Mouse (Mus musculus): ENCODE measurements around the gene Vmn1r113. TPM values are rescaled to one million over a fixed set of nuclear protein-coding genes. Genes with fewer than 3 reads are reported as not detected.
"Not testable (repeated sequence)": the region's sequence is repeated elsewhere in the genome, so short reads cannot be mapped to it uniquely, and the experiment has no call there.

The Vmn1r113 gene
- polyA plus RNA-seq (2015; fragmentation: Nextera tagmentation; extraction: Ambion mirVana), result not detected in 2 replicates

- not testable (repeated sequence) for H3K9me3 ChIP-seq (ENCODE audit: control insufficient read depth, low read length); ATAC-seq (ENCODE audit: low read depth); H3K9ac ChIP-seq (ENCODE audit: low read length); H3K4me3 ChIP-seq (ENCODE audit: low read length); H3K4me2 ChIP-seq (ENCODE audit: low read depth, low read length); H3K4me1 ChIP-seq (replicated peaks; ENCODE audit: control insufficient read depth, insufficient read depth, low read length); H3K36me3 ChIP-seq (ENCODE audit: control insufficient read depth, insufficient read depth, low read length); H3K27ac ChIP-seq (ENCODE audit: low read length); H3K27me3 ChIP-seq (ENCODE audit: control insufficient read depth, insufficient read depth, low read depth, low read length)
- WGBS, result 52% methylated on average over 2 of the region's 2 CpGs
Observed at GRCm38 (mm10) chr7:20786985-20787384, at the start of gene Vmn1r113. TSS of gene Vmn1r113 (plus strand) at chr7:20787285.

- not testable (repeated sequence) for H3K9ac ChIP-seq (ENCODE audit: low read length); H3K36me3 ChIP-seq (ENCODE audit: control insufficient read depth, insufficient read depth, low read length); H3K4me3 ChIP-seq (ENCODE audit: low read length); H3K4me1 ChIP-seq (replicated peaks; ENCODE audit: control insufficient read depth, insufficient read depth, low read length); H3K27me3 ChIP-seq (ENCODE audit: control insufficient read depth, insufficient read depth, low read depth, low read length); H3K27ac ChIP-seq (ENCODE audit: low read length); H3K9me3 ChIP-seq (ENCODE audit: control insufficient read depth, low read length); H3K4me2 ChIP-seq (ENCODE audit: low read depth, low read length); ATAC-seq (ENCODE audit: low read depth)
- WGBS, result no CpG with 5 or more reads among the region's 3 CpGs
Observed at GRCm38 (mm10) chr7:20770885-20771284, 16.2 kb upstream of the Vmn1r113 start, which contains the start of gene Vmn1r112. TSS of gene Vmn1r112 (plus strand) at chr7:20771185.

DNA sequence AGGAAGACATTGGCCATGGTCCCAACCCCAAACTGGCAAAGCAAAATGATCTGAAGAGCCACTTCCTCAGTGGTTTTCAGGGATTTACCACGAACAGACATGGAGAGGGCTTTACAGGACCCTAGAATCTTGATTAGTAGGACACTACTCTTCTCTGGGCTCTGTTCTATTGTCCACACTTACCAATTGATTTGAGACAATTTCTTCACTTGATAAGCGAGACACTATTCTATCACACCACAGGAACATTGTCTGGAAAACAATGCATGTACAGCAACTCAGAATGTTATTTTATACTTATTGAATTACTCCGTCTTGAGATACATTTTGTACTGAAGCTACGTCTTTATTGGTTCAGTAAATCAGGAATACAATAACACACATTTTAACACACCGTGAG, 25.0 kb downstream of the Vmn1r113 start, which contains the start of gene Vmn1r114:
Gene Vmn1r114, minus strand, starts transcription at position 101 of the 400 bp plus-strand sequence.
- not testable (repeated sequence) for H3K36me3 ChIP-seq (ENCODE audit: control insufficient read depth, insufficient read depth, low read length); H3K9ac ChIP-seq (ENCODE audit: low read length); H3K4me1 ChIP-seq (replicated peaks; ENCODE audit: control insufficient read depth, insufficient read depth, low read length); H3K27me3 ChIP-seq (ENCODE audit: control insufficient read depth, insufficient read depth, low read depth, low read length); H3K4me3 ChIP-seq (ENCODE audit: low read length); H3K27ac ChIP-seq (ENCODE audit: low read length); H3K4me2 ChIP-seq (ENCODE audit: low read depth, low read length); H3K9me3 ChIP-seq (ENCODE audit: control insufficient read depth, low read length); ATAC-seq (ENCODE audit: low read depth)
- no CpG with 5 or more reads among the region's 5 CpGs for WGBS

Other genes with a start within 250 kb of the Vmn1r113 start
- gene Gm5726, start 241.5 kb upstream of the Vmn1r113 start, polyA plus RNA-seq (2015; fragmentation: Nextera tagmentation; extraction: Ambion mirVana), result not detected in 2 replicates
- not detected in 2 replicates for gene Gm4141, start 211.0 kb upstream of the Vmn1r113 start, polyA plus RNA-seq (2015; fragmentation: Nextera tagmentation; extraction: Ambion mirVana)
- gene Gm4513, start 188.3 kb upstream of the Vmn1r113 start, polyA plus RNA-seq (2015; fragmentation: Nextera tagmentation; extraction: Ambion mirVana), result not detected in 2 replicates
- not detected in 2 replicates for gene Vmn1r107, start 118.4 kb upstream of the Vmn1r113 start, polyA plus RNA-seq (2015; fragmentation: Nextera tagmentation; extraction: Ambion mirVana)
- gene Vmn1r111, start 84.1 kb upstream of the Vmn1r113 start, polyA plus RNA-seq (2015; fragmentation: Nextera tagmentation; extraction: Ambion mirVana), result not detected in 2 replicates
- gene Gm10668, start 56.7 kb upstream of the Vmn1r113 start, polyA plus RNA-seq (2015; fragmentation: Nextera tagmentation; extraction: Ambion mirVana), result not detected in 2 replicates
- not detected in 2 replicates for gene Vmn1r112, start 16.1 kb upstream of the Vmn1r113 start, polyA plus RNA-seq (2015; fragmentation: Nextera tagmentation; extraction: Ambion mirVana)
- gene Vmn1r114, start 24.9 kb downstream of the Vmn1r113 start, polyA plus RNA-seq (2015; fragmentation: Nextera tagmentation; extraction: Ambion mirVana), result not detected in 2 replicates
- gene Vmn1r115, start 57.7 kb downstream of the Vmn1r113 start, polyA plus RNA-seq (2015; fragmentation: Nextera tagmentation; extraction: Ambion mirVana), result not detected in 2 replicates
- not detected in 2 replicates for gene Vmn1r116, start 85.0 kb downstream of the Vmn1r113 start, polyA plus RNA-seq (2015; fragmentation: Nextera tagmentation; extraction: Ambion mirVana)
- gene Vmn1r117, start 96.8 kb downstream of the Vmn1r113 start, polyA plus RNA-seq (2015; fragmentation: Nextera tagmentation; extraction: Ambion mirVana), result not detected in 2 replicates
- gene Vmn1r118, start 125.1 kb downstream of the Vmn1r113 start, polyA plus RNA-seq (2015; fragmentation: Nextera tagmentation; extraction: Ambion mirVana), result not detected in 2 replicates
- not detected in 2 replicates for gene Vmn1r119, start 225.2 kb downstream of the Vmn1r113 start, polyA plus RNA-seq (2015; fragmentation: Nextera tagmentation; extraction: Ambion mirVana)

All from lung, embryonic 16.5 days (tissue).